Mouse (Mus musculus) brain, embryonic 14.5 days (tissue): ENCODE results near the gene Gadd45b. TPM values are rescaled to one million over a fixed set of nuclear protein-coding genes. Genes with fewer than 3 reads are reported as not detected.

Experiments
- DNase-seq: peaks from one replicate; pipeline ENCODE4 v3.0.0-alpha.2; 2011; ENCODE audit warnings: low read depth
- CTCF ChIP-seq: fragments of 200-500 bp; IDR thresholded peaks from 2 replicates; pipeline ENCODE4 v1.5.1; 2012; ENCODE audit warnings: inconsistent platforms, mild to moderate bottlenecking, moderate library complexity, borderline replicate concordance; ENCODE audit not compliant: insufficient read depth, insufficient read length; ENCODE audit errors: extremely low read depth
- POLR2A ChIP-seq: fragments of 200-500 bp; IDR thresholded peaks from 2 replicates; pipeline ENCODE4 v1.6.1; 2012; ENCODE audit warnings: mild to moderate bottlenecking, inconsistent platforms, borderline replicate concordance; ENCODE audit not compliant: poor library complexity, insufficient read depth, insufficient read length, severe bottlenecking; ENCODE audit errors: extremely low read depth
- polyA plus RNA-seq: library from polyadenylated mRNA; depleted of rRNA; stranded (reverse); fragments of >200 nt; gene quantifications from 2 replicates; pipeline ENCODE4 v1.2.3, GENCODE M21; 2012

Gadd45b gene
- polyA plus RNA-seq, 1 experiment, result 8.4 TPM

- DNase-seq, result peak; percentile 60
- no peak for TF ChIP-seq CTCF
- no peak for TF ChIP-seq POLR2A
Measured at GRCm38 (mm10) chr10:80938831-80939550, 9.1 kb downstream of the Gadd45b start.

- TF ChIP-seq CTCF (no peak), POLR2A (no peak)
- DNase-seq, result peak; percentile 92
Measured at GRCm38 (mm10) chr10:80939671-80940070, 9.8 kb downstream of the Gadd45b start.

- peak; percentile 14 for DNase-seq
- no peak for TF ChIP-seq POLR2A
- TF ChIP-seq CTCF, result no peak
Measured at GRCm38 (mm10) chr10:80940320-80940987, 10.6 kb downstream of the Gadd45b start.

GRCm38 (mm10) chr10:80940988-80941347, 11.1 kb downstream of the Gadd45b start:
- DNase-seq, result no peak
- no peak for TF ChIP-seq POLR2A
- TF ChIP-seq CTCF, result no peak

- DNase-seq, result no peak
- TF ChIP-seq CTCF (no peak), POLR2A (no peak)
Measured at GRCm38 (mm10) chr10:80942919-80943318, 13.0 kb downstream of the Gadd45b start.

GRCm38 (mm10) chr10:80943701-80944100, 13.8 kb downstream of the Gadd45b start:
- TF ChIP-seq POLR2A (no peak), CTCF (no peak)
- DNase-seq, result no peak

- TF ChIP-seq POLR2A (no peak), CTCF (no peak)
- no peak for DNase-seq
Measured at GRCm38 (mm10) chr10:80944231-80944630, 14.4 kb downstream of the Gadd45b start.

- TF ChIP-seq POLR2A (no peak), CTCF (peak; percentile 53; the same call in 1 of the 2 replicates)
- no peak for DNase-seq
Measured at GRCm38 (mm10) chr10:80946684-80947437, 17.0 kb downstream of the Gadd45b start.

- peak; percentile 43 for DNase-seq
- no peak for TF ChIP-seq POLR2A
- TF ChIP-seq CTCF, result no peak
Measured at GRCm38 (mm10) chr10:80947802-80948201, 17.9 kb downstream of the Gadd45b start.

- peak; percentile 23 for DNase-seq
- TF ChIP-seq POLR2A (no peak), CTCF (no peak)
Measured at GRCm38 (mm10) chr10:80948570-80948969, 18.7 kb downstream of the Gadd45b start.

- TF ChIP-seq CTCF (no peak), POLR2A (no peak)
- no peak for DNase-seq
Measured at GRCm38 (mm10) chr10:80949081-80949480, 19.2 kb downstream of the Gadd45b start.
